Mouse (Mus musculus) small intestine, adult 2 months (tissue): ENCODE measurements around the gene Cfap73.

Source experiments
- CTCF ChIP-seq: fragments of 200-500 bp; IDR thresholded peaks from 2 replicates; pipeline ENCODE4 v1.5.1; 2012; ENCODE audit warnings: low read depth, mild to moderate bottlenecking, control low read depth, inconsistent platforms, low read length, moderate library complexity, mixed read lengths; ENCODE audit not compliant: insufficient replicate concordance, insufficient read length; ENCODE audit errors: extremely low read depth
- POLR2A ChIP-seq: fragments of 200-500 bp; IDR thresholded peaks from 2 replicates; pipeline ENCODE4 v1.6.1; 2012; ENCODE audit warnings: low read depth, mild to moderate bottlenecking, control low read depth, inconsistent platforms, low read length, moderate library complexity

GRCm38 (mm10) chr5:120603515-120603914, 30.5 kb downstream of the Cfap73 start:
- no peak for TF ChIP-seq CTCF
- TF ChIP-seq POLR2A, result no peak
